Mouse (Mus musculus): Measurements from ENCODE around the gene Eloa.
"Not testable (repeated sequence)": the region's sequence is repeated elsewhere in the genome, so short reads cannot be mapped to it uniquely, and the experiment has no call there.

- TF ChIP-seq CTCF, POLR2A (IDR thresholded peaks at IDR 0.05; ENCODE audit: extremely low read depth, insufficient read depth, low read length): not testable (repeated sequence)
These were observed 38.4 kb upstream of the Eloa start for GRCm38 (mm10) chr4:136059800-136060488.
